Mouse (Mus musculus) cerebellum, adult 11 months (tissue): Measurements from ENCODE around the gene Itga9.

ENCODE experiments used
- DNase-seq: peaks from one replicate; pipeline ENCODE4 v3.0.0; 2022

Gene Itga9

DNA sequence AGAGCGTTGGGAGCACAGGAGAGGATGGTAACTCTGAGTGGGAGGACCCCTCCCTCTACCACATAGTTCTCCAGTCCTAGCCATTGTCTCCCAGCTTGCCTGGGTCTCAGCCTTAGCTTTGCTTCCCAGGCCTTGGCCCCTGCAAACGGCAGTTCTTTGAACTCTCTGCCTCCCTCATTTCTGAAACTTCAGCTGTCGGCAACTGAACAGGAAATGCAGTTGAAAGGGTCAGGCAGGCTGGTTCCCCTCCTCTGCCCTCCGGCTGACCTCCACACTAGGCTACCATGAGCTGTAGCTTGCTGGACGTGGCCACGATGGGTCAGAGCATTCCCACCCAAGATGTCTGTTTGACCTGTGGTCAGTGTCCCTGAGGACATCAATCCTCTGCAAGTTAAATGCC lies 48.5 kb downstream of the Itga9 start:
- no peak for DNase-seq

DNA sequence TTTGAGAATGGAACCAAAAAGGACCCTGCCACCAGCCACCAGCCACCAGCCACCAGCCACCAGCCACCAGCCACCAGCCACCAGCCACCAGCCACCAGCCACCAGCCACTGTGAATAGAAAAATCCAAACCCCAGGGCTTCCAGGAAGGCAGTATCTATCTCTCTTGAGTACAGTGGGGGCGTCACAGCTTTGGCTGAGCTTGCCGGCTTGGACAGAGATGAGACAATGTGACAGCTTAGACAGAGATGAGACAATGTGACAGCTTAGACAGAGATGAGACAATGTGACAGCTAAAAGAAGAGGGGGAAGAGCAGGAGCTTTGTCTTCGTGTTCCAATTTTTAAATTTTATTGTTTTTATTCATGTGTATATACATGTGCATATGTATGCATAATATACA lies 49.2 kb downstream of the Itga9 start:
- no peak for DNase-seq

GRCm38 (mm10) chr9:118658159-118658558 lies 51.7 kb downstream of the Itga9 start:
- no peak for DNase-seq

DNA sequence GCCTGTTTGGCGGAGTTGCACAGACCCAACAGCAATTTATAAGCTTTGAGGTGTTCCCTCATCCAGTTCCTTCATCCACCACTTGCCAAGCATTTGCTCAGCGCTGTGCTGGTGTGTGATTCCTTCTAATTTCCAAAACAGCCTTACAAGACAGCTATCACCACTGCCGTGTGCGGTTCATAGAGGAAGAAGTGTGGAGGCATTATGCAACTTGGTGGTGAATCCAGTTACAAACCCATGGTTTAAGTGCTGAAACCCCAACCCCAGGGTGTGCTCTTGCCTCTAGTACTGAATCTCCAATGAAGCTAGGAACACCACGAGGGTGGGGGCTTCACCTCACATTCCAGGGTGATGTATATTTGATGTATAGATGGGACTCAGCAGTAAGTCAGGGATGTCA lies 53.3 kb downstream of the Itga9 start:
- no peak for DNase-seq

GRCm38 (mm10) chr9:118660259-118660658 lies 53.8 kb downstream of the Itga9 start:
- DNase-seq: no peak

DNA sequence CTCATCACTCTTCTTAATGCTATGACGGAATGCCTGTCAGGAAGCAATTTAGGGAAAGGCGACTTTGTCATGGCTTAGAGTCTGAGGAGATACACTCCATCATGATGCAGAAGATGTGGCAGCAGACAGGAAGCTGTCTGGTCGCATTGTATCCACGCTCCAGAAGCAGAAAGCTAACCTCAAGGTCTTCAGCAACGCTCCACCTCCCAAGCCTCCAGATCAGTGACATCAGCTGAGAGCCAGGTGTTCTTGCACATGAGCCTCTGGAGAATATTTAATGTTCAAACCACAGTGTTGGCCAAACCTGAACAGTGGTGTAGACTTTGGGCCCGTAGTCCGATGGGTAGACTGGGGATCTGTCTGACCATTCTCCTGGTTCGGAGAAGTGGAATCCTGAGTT lies 55.5 kb downstream of the Itga9 start:
- no peak for DNase-seq

GRCm38 (mm10) chr9:118662476-118662875 lies 56.0 kb downstream of the Itga9 start:
- no peak for DNase-seq

GRCm38 (mm10) chr9:118663938-118664337 lies 57.4 kb downstream of the Itga9 start:
- no peak for DNase-seq

DNA sequence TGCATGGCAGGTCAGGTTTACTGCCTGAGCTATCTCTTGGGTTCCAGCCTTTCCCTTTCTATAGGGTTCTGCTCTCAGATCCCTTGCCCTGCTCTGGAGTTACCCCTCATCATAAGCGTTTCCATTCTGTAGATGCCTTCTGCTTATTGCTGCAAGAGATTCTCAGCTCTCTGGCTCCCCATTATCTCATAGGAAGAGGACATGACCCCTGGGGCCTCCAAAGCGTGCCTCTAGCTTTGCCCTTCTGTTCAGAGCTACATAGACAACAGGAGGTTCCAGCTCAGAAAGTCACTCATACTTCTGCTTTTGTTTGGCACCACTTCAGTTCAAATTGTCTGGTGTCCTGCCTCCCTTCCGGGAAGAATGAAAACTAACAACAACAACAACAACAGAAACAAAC lies 59.6 kb downstream of the Itga9 start:
- DNase-seq: no peak

DNA sequence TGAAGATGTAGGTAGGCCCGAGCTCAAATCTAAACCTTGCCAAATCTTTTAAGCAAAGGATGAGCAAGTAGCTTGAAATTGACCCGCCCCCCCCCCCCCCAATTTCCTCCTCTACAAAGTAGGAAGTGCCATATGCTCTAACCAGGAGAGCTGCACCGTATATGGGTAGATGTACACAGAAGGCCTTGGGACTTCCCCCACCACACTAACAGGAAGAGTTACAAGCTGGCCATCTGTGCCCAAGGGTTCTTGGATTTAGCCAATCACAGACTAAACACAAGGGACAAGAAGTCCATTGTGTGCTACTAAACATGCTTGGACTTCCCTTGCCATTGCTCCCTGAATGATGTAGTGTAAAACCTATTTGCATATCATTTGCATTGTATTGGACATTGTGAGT lies 63.2 kb downstream of the Itga9 start:
- DNase-seq: no peak

DNA sequence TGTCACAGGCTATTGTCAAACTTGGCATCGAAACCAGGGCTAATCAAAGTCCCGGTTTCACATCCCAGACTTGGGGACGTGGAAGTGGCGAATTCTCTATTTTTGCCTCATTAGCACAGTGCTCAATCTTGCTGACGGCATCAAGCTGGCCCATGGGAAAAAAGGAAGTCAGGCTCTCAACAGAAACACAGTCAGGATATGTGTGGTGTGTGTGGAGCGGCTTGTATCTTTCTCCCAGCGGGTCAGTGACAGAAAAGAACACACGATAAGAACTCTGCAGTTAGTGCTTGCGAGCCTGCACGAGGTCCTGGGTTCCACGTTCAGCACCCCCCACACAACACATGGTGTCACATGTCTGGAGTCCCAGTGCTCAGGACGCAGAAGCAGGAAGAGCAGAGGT lies 67.8 kb downstream of the Itga9 start:
- DNase-seq: no peak

- DNase-seq: no peak
These were observed 68.3 kb downstream of the Itga9 start for GRCm38 (mm10) chr9:118674761-118675160.

- no peak for DNase-seq
These were observed 69.2 kb downstream of the Itga9 start for GRCm38 (mm10) chr9:118675573-118676170.

GRCm38 (mm10) chr9:118676692-118677091 lies 70.2 kb downstream of the Itga9 start:
- no peak for DNase-seq

DNA sequence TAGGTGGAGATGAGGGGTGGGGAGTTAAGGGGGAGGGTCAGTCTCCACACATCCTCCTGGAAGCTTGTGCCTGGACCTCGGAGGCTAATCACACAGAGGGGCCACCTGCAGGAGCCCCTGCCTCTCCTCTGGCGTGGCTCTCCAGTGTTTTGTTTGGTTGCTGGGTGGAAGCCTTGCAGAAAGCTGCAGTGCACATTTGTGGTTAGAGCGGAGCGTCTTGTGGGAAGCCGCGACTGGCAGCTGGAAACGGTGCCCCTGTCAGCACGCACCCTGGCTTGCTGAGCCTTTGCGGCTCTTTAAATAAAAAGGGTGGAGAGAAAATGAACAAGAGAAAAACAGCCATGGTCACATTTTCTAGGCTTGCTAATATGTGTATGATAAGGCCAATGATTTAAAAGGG lies 70.9 kb downstream of the Itga9 start:
- no peak for DNase-seq

DNA sequence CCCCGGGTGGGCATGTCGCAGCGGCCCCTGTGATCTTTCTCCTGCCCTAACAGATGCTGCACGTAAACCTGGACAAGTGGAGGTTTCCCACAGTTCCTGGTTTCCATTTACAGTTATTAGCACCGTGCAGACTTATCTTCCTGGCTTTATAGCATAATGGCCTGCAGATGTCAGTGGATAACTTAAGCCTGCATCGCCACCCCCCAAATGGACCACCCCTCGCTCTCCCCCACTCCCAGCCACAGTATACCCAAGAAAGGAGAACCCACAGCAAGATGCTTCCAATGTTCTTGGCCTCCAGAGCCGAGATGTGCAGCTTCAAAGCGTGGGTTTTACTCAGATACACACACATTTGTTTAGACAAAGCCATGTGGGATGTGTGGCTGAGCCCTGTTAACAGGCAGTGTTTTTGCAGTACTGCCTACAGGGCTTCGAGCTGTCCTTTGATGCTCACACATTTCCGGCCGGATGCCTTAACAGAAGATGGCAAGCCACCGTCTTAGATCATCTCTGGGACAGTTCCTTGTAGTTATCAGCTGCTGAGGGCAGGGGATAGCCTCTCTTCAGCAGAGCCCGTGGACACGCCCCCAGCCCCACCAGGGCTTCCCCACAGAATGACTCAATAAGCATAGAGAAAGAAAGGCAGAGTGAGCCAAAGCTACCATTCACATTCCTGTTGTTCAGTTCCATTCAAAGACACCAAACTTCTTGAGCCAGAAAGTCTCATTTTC lies 71.7 kb downstream of the Itga9 start:
- DNase-seq: no peak

GRCm38 (mm10) chr9:118678759-118679158 lies 72.3 kb downstream of the Itga9 start:
- no peak for DNase-seq

GRCm38 (mm10) chr9:118681506-118681905 lies 75.0 kb downstream of the Itga9 start:
- no peak for DNase-seq

- DNase-seq: no peak
These were observed 75.7 kb downstream of the Itga9 start for GRCm38 (mm10) chr9:118682154-118682553.

- DNase-seq: no peak
These were observed 77.0 kb downstream of the Itga9 start for GRCm38 (mm10) chr9:118683507-118683906.

GRCm38 (mm10) chr9:118684343-118684742 lies 77.9 kb downstream of the Itga9 start:
- DNase-seq: no peak

DNA sequence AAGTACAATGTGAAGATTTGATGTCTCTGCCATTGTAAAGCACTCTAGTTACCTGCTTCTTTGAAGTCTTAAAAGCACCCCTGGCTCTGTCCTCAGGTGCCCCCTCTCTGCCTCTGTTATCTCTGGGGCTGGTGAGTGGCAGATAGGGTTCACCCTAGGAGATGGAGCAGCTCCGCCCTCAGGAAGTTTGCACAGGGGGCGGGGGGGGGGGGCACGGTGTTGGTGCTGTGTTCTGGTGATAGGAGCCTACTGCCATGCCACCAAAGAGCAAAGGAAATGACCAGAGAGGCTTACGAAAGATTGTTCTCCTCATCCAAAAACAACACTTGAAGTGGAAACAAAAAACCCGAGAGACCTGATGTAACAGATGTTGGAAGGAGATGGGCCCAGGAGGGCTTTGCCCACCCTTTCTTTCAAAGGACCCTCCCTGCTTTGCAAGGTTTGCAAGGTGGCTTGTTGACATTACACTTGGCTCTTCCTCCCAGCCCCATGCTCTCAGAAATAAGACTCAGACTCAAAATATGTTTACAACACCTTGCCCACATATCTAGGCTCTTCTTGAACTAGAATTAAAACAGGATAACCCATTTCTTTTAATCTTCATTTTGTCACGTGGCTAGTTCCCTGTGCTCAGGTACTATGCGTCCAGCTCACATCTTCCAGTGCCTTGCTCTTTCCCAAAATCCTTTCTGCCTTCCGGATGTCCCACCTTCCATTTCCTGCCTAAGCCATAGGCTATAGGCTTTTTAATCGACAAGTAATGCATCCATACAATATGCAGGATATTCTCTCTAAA lies 79.9 kb downstream of the Itga9 start:
- no peak for DNase-seq

- DNase-seq: no peak
These were observed 81.8 kb downstream of the Itga9 start for GRCm38 (mm10) chr9:118688248-118688647.

- no peak for DNase-seq
These were observed 82.5 kb downstream of the Itga9 start for GRCm38 (mm10) chr9:118688921-118689451.
